Mouse (Mus musculus) intestine, embryonic 16.5 days (tissue): ENCODE measurements at regions not wholly inside any gene's neighbourhood (a gene's known extent, or its start where the extent isn't known, plus 50 kb on each side); places are given as distances from the start of the nearest gene placed in this dataset.

Experiments
- ATAC-seq: fragments of 200-750 bp; cut with Nextera tagmentation; 2 replicates; pipeline ENCODE4 v1.8.0; 2017; ENCODE audit warnings: moderate TSS enrichment, moderate library complexity
- H3K27ac ChIP-seq: fragments of 300-500 bp; sonication (generic); 2 replicates; pipeline ENCODE4 v1.5.1; 2014; ENCODE audit warnings: mild to moderate bottlenecking, low read length
- H3K27me3 ChIP-seq: fragments of 300-500 bp; sonication (generic); replicated peaks from 2 replicates; pipeline ENCODE4 v1.6.1; 2014; ENCODE audit warnings: low read length, control low read depth, mixed read lengths; ENCODE audit not compliant: control insufficient read depth, insufficient read depth
- H3K36me3 ChIP-seq: fragments of 300-500 bp; sonication (generic); 2 replicates; pipeline ENCODE4 v1.6.1; 2014; ENCODE audit warnings: low read length, control low read depth; ENCODE audit not compliant: control insufficient read depth, insufficient read depth
- H3K4me1 ChIP-seq: fragments of 300-500 bp; sonication (generic); 2 replicates; pipeline ENCODE4 v1.6.1; 2014; ENCODE audit warnings: low read length, control low read depth, mixed read lengths; ENCODE audit not compliant: control insufficient read depth, insufficient read depth
- H3K4me2 ChIP-seq: fragments of 300-500 bp; sonication (generic); 2 replicates; pipeline ENCODE4 v1.6.1; 2014; ENCODE audit warnings: low read depth, low read length, control low read depth
- H3K4me3 ChIP-seq: fragments of 300-500 bp; sonication (generic); 2 replicates; pipeline ENCODE4 v1.5.1; 2014; ENCODE audit warnings: mild to moderate bottlenecking, low read length
- H3K9ac ChIP-seq: fragments of 300-500 bp; sonication (generic); 2 replicates; pipeline ENCODE4 v1.6.1; 2014; ENCODE audit warnings: low read depth, low read length
- H3K9me3 ChIP-seq: fragments of 300-500 bp; sonication (generic); 2 replicates; pipeline ENCODE4 v1.6.1; 2016; ENCODE audit warnings: low read length, control low read depth; ENCODE audit not compliant: control insufficient read depth
- WGBS: fragments of 180-500 bp; shearing (Covaris S2); extraction: QIAGEN DNeasy Blood & Tissue Kit; methylation state at CpG from one replicate; pipeline ENCODE4 v1.1.7; 2014; 5-methylcytosine and 5-hydroxymethylcytosine counted together

DNA sequence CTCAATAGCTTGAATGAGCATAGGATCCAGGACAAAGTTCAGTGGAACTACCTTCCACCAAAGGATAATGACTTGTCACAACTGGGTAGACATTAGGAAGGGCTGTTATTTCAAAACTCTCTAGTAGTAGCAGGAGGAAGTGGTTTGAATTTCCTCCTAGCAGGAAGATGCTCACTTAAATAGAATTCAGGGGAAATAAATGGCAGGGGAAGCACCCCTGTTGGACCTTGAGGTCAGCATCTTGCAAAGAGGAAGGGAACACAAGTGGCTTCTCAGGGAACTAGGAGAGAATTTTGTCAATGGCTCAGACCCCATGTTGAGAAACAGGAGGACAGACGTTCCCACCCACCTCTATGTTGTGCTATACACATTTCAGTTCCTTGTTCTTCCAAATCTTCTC, 178.4 kb upstream of the Jun start:
- Histone ChIP-seq H3K36me3 (no peaks in the 10 kb centered on the region), H3K27me3 (no peaks in the 10 kb centered on the region), H3K4me3 (no peak overlapping the region), H3K9me3 (no peaks in the 10 kb centered on the region), H3K4me1 (peaks cover 3% of the 10 kb centered on the region; the same call in 1 of the 2 replicates), H3K4me2 (no peak overlapping the region), H3K9ac (no peak overlapping the region), H3K27ac (no peak overlapping the region)
- ATAC-seq: no peak
- WGBS: 75% methylated on average over 1 of the region's 1 CpGs

DNA sequence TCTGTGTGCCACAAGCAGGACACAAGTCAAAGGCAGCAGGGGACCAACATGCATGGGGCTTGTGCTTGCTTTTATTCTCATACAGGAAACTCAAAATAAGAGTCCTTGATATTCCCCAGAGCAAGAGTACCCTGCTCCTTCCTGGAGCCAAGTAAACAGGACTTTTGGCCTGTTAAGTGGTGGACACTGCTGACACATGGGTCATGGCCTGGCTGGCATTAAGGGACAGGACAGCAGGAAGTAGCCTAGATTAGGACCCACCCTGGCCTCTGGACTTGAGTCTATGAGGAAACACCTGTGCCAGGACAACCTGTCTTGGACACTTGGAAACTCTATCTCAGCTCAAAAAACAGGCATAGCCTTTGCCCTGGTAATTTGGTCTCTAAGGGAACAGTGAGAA, 181.0 kb upstream of the Jun start:
- Histone ChIP-seq H3K9ac (no peak overlapping the region), H3K36me3 (no peaks in the 10 kb centered on the region), H3K4me2 (no peak overlapping the region), H3K4me1 (peaks cover 3% of the 10 kb centered on the region; the same call in 1 of the 2 replicates), H3K27me3 (no peaks in the 10 kb centered on the region), H3K27ac (no peak overlapping the region), H3K4me3 (no peak overlapping the region), H3K9me3 (no peaks in the 10 kb centered on the region)
- ATAC-seq: no peak

DNA sequence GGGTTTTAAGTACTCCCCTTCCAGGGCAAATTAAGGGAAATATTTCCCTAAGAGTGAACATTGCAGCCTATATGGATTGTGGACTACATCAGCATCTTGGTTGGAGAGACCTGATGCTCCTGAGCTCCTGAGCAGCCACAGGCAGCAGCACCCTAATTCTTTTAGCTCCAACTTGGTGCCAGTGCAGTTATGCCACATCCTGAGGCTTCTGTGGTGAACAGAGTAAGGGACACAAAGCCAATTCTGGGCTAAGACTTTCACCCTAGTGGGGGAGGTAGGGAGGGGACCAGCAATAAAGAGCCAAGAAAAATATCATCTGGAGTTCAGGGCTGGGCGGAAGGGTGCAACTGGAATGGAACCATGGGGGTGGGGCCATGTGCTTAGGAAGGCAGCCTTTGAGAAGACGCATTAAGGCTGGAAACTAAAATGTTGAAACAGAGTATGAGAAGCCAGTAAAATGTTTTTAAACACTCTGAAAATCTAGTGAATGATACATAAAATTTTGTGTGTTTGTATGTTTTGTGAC, 182.1 kb upstream of the Jun start:
- Histone ChIP-seq H3K27me3 (no peaks in the 10 kb centered on the region), H3K4me1 (peaks cover 3% of the 10 kb centered on the region; the same call in 1 of the 2 replicates), H3K4me3 (no peak overlapping the region), H3K4me2 (no peak overlapping the region), H3K9me3 (no peaks in the 10 kb centered on the region), H3K27ac (no peak overlapping the region), H3K36me3 (no peaks in the 10 kb centered on the region), H3K9ac (no peak overlapping the region)
- WGBS: 68% methylated on average over 2 of the region's 2 CpGs
- no peak for ATAC-seq

DNA sequence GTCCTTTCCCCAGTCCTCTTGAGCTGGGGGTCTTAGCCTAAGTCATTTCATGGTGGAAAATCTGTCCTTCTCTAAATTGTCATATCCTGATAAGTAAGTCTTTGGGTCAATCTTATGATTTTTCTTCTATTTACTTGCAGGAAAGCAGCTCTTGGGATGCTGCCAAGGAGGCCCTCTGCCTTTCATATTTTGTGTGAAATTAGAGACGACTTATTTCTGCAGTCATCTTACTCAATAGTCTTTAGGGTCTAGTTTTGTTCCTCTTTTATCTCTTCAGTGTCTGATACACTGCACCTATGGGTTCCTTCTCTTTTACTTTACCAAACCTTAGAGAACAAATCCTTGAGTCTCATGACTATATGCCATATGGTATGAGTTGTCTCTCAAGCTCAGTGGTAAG, 196.0 kb upstream of the Jun start:
- Histone ChIP-seq H3K4me2 (no peak overlapping the region), H3K4me1 (no peaks in the 10 kb centered on the region), H3K4me3 (no peak overlapping the region), H3K27ac (no peak overlapping the region), H3K9me3 (no peaks in the 10 kb centered on the region), H3K36me3 (no peaks in the 10 kb centered on the region), H3K9ac (no peak overlapping the region), H3K27me3 (no peaks in the 10 kb centered on the region)
- WGBS: 41% methylated on average over 1 of the region's 1 CpGs
- no peak for ATAC-seq

DNA sequence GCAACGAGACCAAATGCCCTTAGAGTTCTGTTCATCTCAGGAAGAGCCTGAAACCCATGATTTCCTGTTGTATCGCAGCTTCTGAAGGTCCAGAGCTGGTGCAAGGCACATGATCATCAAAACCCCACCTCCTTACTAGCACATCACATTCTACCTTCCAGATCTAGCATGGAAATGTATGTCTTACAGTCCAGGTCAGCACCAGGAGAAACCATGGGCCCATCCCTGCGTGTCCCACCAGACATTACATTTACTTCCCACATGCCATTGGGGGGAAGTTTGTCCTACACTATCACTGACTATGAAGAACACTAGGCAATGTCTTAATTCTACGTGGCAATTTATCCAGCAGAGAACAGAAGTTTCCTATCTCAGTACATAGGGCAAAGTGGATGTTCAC, 197.0 kb upstream of the Jun start:
- Histone ChIP-seq H3K4me1 (no peaks in the 10 kb centered on the region), H3K9ac (no peak overlapping the region), H3K4me2 (no peak overlapping the region), H3K9me3 (no peaks in the 10 kb centered on the region), H3K27me3 (no peaks in the 10 kb centered on the region), H3K36me3 (no peaks in the 10 kb centered on the region), H3K27ac (no peak overlapping the region), H3K4me3 (no peak overlapping the region)
- 80% methylated on average over 4 of the region's 4 CpGs for WGBS
- ATAC-seq: no peak

DNA sequence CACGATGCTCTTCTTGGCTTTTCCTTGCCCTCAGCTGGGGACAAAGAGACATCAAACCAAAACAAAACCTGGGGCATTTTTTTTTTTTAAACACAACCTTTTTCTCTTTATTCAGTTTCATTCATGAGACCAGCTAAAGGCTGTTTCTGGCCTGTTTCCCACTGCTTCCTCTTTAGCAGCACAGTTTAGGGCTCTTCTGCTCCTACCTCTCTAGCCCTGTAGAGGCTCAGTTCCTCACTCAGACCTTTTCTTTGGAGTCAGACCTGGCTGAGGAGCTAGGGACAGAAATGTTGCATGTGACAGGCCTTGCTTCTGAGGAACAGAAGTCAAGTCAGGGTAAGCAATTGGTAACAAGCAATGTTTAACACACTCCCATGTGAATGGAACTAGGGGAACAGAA, 198.1 kb upstream of the Jun start:
- Histone ChIP-seq H3K4me1 (no peaks in the 10 kb centered on the region), H3K27me3 (no peaks in the 10 kb centered on the region)
- no peak for ATAC-seq

DNA sequence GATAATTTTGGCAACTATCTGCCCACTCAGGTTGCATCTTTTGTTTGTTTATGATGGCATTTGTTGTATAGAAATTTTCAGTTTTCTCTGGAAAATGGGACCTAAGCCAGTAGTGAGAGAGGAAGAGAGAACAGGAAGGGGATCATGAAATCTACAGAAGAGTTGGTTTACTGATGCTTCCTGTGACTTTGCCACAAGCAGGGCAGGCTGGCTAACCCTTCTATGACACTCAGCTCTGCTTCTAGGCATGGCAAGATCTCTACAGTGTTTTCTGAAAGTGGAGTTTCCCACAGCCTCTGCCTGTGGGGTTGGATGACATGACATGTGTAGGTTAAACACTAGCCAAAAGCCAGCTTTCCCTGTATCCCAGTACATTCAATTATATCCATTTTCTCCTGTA, 217.7 kb upstream of the Jun start:
- H3K27me3 ChIP-seq: no peaks in the 10 kb centered on the region
- no peak overlapping the region for H3K9ac ChIP-seq
- H3K36me3 ChIP-seq: no peaks in the 10 kb centered on the region
- no peak for ATAC-seq
- no peak overlapping the region for H3K4me3 ChIP-seq
- H3K4me1 ChIP-seq: no peaks in the 10 kb centered on the region
- no peak overlapping the region for H3K4me2 ChIP-seq
- no peaks in the 10 kb centered on the region for H3K9me3 ChIP-seq
- H3K27ac ChIP-seq: no peak overlapping the region

More for the DNA sequence above, 198.1 kb upstream of the Jun start:
- H3K4me2 ChIP-seq: no peak overlapping the region
- H3K36me3 ChIP-seq: no peaks in the 10 kb centered on the region
- H3K4me3 ChIP-seq: no peak overlapping the region
- H3K9me3 ChIP-seq: no peaks in the 10 kb centered on the region
- 71% methylated on average over 1 of the region's 1 CpGs for WGBS
- no peak overlapping the region for H3K27ac ChIP-seq
- H3K9ac ChIP-seq: no peak overlapping the region

DNA sequence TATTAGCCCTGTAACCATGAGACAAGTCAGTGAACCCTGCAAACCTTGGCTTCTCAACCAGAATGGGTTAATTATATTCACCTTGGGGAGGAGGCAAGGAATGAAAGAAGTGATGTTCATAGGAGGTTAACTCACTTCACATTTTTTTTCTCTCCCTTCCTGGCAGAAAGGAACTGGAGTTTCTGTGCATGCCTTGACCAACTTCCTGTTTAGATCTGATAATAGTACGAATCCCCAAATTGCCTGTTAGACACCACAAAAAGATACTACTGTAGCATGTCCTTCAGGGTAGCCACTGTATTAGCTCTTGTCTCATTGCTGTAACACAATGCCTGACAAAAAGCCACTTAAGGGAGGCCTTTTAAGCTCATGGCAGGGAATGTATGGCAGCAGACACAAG, 218.4 kb upstream of the Jun start:
- Histone ChIP-seq H3K4me3 (no peak overlapping the region), H3K4me2 (no peak overlapping the region), H3K36me3 (no peaks in the 10 kb centered on the region), H3K27ac (no peak overlapping the region), H3K27me3 (no peaks in the 10 kb centered on the region), H3K9me3 (no peaks in the 10 kb centered on the region), H3K9ac (no peak overlapping the region), H3K4me1 (no peaks in the 10 kb centered on the region)
- no peak for ATAC-seq
- WGBS: 50% methylated on average over 1 of the region's 1 CpGs

DNA sequence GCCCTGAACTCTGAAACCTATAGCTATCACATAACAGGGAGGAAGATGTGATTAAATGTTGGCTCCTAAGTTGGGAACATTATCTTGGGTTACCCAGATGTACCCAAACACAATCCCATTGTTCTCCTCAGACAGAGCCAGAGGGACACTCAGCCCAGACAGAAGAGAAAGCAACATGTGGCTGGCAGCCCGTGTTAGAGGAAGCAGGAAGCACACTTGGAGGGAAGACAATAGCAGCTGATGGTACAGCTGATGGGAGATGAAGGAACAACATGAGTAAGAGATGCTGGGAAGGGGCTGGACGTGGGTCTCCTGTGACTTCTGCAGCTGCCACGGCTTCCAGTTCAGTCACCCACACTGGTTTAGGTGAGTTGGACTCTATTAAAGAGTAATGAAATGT, 224.2 kb upstream of the Jun start:
- WGBS: 73% methylated on average over 3 of the region's 3 CpGs
- Histone ChIP-seq H3K4me1 (peaks cover 10% of the 10 kb centered on the region), H3K4me2 (no peak overlapping the region), H3K36me3 (no peaks in the 10 kb centered on the region), H3K27ac (no peak overlapping the region), H3K4me3 (no peak overlapping the region), H3K9ac (no peak overlapping the region), H3K27me3 (no peaks in the 10 kb centered on the region), H3K9me3 (no peaks in the 10 kb centered on the region)
- ATAC-seq: no peak

DNA sequence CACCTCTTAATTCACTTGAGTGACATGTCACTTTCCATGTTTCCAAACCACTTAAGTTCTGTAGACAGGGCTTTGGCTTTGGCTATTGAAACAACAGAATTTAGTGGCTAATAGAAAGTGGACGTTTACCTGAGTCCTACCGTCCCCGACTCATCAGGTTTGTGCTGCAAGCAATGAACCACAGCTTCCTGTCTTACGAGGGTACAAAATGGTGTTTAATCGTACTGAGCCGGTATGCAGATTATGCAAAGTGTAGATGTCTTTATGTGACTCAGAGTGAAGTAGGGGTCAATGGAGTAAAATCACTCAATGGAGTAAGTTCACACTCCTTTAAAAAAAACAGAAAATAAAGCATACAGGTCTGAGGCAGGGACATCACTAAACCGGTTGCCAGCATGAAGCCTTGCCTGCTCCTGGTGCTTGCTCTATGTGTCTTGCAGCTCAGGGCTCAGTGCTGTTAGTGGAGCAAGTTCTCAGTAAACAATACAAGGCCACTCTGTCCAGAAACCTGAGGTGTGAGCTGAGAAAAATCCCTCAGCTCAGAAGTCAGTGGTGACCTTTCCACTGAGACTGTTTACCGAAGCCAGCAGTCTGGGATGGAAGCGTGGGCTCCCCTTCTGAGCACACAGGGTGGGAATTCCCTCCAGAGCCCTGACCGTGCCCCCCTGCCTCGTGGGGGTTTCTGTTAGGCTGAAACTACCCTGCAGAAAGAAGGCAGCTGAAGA, 226.1 kb upstream of the Jun start:
- ATAC-seq: peak; percentile 50
- Histone ChIP-seq H3K9me3 (no peaks in the 10 kb centered on the region), H3K9ac (peak overlapping the region; percentile 47), H3K4me3 (no peak overlapping the region), H3K27me3 (no peaks in the 10 kb centered on the region), H3K4me2 (peak overlapping the region; percentile 18; the same call in 1 of the 2 replicates), H3K27ac (peak overlapping the region; percentile 82), H3K36me3 (no peaks in the 10 kb centered on the region), H3K4me1 (peaks cover 10% of the 10 kb centered on the region)
- 32% methylated on average over 11 of the region's 11 CpGs for WGBS
